ENCODE assay signal across 13 mouse cellular contexts in genomic region chr1:180866001-180866400, GRCm38 (mm10). TPM values are rescaled to one million over a fixed set of nuclear protein-coding genes. Genes with fewer than 3 reads are reported as not detected.
"Had no signal": no experiment of that assay in that cellular context is flagged by ENCODE, and none has a peak within 500 bp of the region (broad histone marks: within the 10 kb centered on the region; RNA-seq: fewer than 3 reads in every experiment).

No protein-coding gene starts in this region.

- H3K4me3 ChIP-seq: kidney, embryonic 15.5 days; limb, embryonic 15.5 days; midbrain, embryonic 10.5 days; midbrain, embryonic 15.5 days; stomach, embryonic 15.5 days had no signal

- ATAC-seq: intestine, embryonic 16.5 days; midbrain, embryonic 15.5 days had no signal

- H3K27me3 ChIP-seq: kidney, embryonic 15.5 days; limb, embryonic 15.5 days; midbrain, embryonic 15.5 days; stomach, embryonic 15.5 days had no signal

- H3K4me1 ChIP-seq: kidney, embryonic 15.5 days; limb, embryonic 15.5 days; midbrain, embryonic 10.5 days; midbrain, embryonic 15.5 days; stomach, embryonic 15.5 days had no signal

- DNase-seq: kidney, adult 2 months; kidney, postnatal 14 days; right cerebral cortex, postnatal 14 days had no signal

- H3K9me3 ChIP-seq: kidney, embryonic 15.5 days; limb, embryonic 15.5 days; midbrain, embryonic 10.5 days; midbrain, embryonic 15.5 days; stomach, embryonic 15.5 days had no signal

- H3K4me2 ChIP-seq: kidney, embryonic 15.5 days; limb, embryonic 15.5 days; midbrain, embryonic 15.5 days; stomach, embryonic 15.5 days had no signal

- H3K9ac ChIP-seq: kidney, embryonic 15.5 days; limb, embryonic 15.5 days; liver, embryonic 14.5 days; midbrain, embryonic 15.5 days; stomach, embryonic 15.5 days had no signal

- H3K27ac ChIP-seq: kidney, embryonic 15.5 days; limb, embryonic 15.5 days; liver, embryonic 14.5 days; midbrain, embryonic 10.5 days; midbrain, embryonic 15.5 days; stomach, embryonic 15.5 days had no signal

RNA-seq across cellular contexts. Expression of gene Lefty2, which starts 26.9 kb away (rescaled TPM):
- total RNA-seq: megakaryocyte, adult 5-6 weeks had no signal
- polyA plus RNA-seq: intestine, embryonic 16.5 days; kidney, adult 2 months; large intestine, adult 2 months; liver, embryonic 14.5 days; midbrain, embryonic 10.5 days; spleen, adult 2 months; stomach, embryonic 15.5 days had no signal
